Mouse (Mus musculus) kidney, embryonic 15.5 days (tissue): ENCODE results near the gene AC141477.1. TPM values are rescaled to one million over a fixed set of nuclear protein-coding genes. Genes with fewer than 3 reads are reported as not detected.
A peak's percentile ranks its signal among the peaks of the same experiment; 100 is the strongest.

Experiments
- ATAC-seq: fragments of 200-750 bp; cut with Nextera tagmentation; replicated peaks from 2 replicates; pipeline ENCODE4 v1.8.0; 2017; ENCODE audit warnings: moderate TSS enrichment; ENCODE audit not compliant: low FRiP score
- H3K27ac ChIP-seq: fragments of 300-500 bp; sonication (generic); 2 replicates; pipeline ENCODE4 v1.5.1; 2015; ENCODE audit warnings: mild to moderate bottlenecking, inconsistent platforms
- H3K27me3 ChIP-seq: fragments of 300-500 bp; sonication (generic); 2 replicates; pipeline ENCODE4 v1.6.1; 2015; ENCODE audit warnings: inconsistent platforms
- H3K36me3 ChIP-seq: fragments of 300-500 bp; sonication (generic); 2 replicates; pipeline ENCODE4 v1.6.1; 2015; ENCODE audit warnings: inconsistent platforms
- H3K4me1 ChIP-seq: fragments of 300-500 bp; sonication (generic); 2 replicates; pipeline ENCODE4 v1.6.1; 2015; ENCODE audit warnings: inconsistent platforms
- H3K4me2 ChIP-seq: fragments of 300-500 bp; sonication (generic); 2 replicates; pipeline ENCODE4 v1.6.1; 2015; ENCODE audit warnings: moderate library complexity, mild to moderate bottlenecking, inconsistent platforms
- H3K4me3 ChIP-seq: fragments of 300-500 bp; sonication (generic); replicated peaks from 2 replicates; pipeline ENCODE4 v1.5.1; 2015; ENCODE audit warnings: mild to moderate bottlenecking, inconsistent platforms
- H3K9ac ChIP-seq: fragments of 300-500 bp; sonication (generic); 2 replicates; pipeline ENCODE4 v1.6.1; 2015; ENCODE audit warnings: mild to moderate bottlenecking, inconsistent platforms
- H3K9me3 ChIP-seq: fragments of 300-500 bp; sonication (generic); replicated peaks from 2 replicates; pipeline ENCODE4 v1.6.1; 2016; ENCODE audit warnings: inconsistent platforms
- WGBS: fragments of 180-500 bp; shearing (Covaris S2); methylation state at CpG from one replicate; pipeline ENCODE4 v1.1.7; 2015; ENCODE audit warnings: mixed read lengths; 5-methylcytosine and 5-hydroxymethylcytosine counted together
- polyA plus RNA-seq: library from polyadenylated mRNA; unstranded; fragments of >200 nt; fragmentation: Nextera tagmentation; extraction: Ambion mirVana; gene quantifications from 2 replicates; pipeline ENCODE4 v1.2.1, GENCODE M21; 2015

Gene AC141477.1
- not detected in 2 replicates for polyA plus RNA-seq

DNA sequence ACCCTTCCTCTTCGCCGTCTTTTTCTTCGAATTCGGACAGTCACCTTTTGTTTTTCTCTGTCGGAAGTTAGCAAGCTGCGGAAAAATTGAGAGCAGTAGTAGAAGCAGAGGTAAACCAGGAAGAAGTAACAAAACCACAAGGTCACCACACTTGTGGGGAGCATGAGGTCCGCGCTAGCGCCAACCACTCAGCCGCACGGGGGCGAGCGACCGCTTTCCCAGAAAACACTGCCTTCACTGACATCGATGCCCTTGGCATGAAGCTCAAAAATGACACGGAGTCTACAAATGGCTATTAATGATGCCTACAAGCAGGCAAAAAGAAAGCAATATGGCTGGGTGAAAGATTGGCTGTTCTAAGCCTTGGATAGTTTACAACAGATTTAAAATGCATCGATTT is at the start of gene AC141477.1:
Gene AC141477.1 (minus strand): TSS at position 164 of the 400 bp plus-strand sequence.
- ATAC-seq: no peak
- H3K4me2 ChIP-seq: peak within 1 kb of the TSS; percentile 85
- WGBS: 94% methylated on average over 17 of the region's 17 CpGs
- peaks cover 51% of the 10 kb centered on the region for H3K36me3 ChIP-seq
- no peak within 1 kb of the TSS for H3K27ac ChIP-seq
- H3K9ac ChIP-seq: no peak within 1 kb of the TSS
- H3K4me1 ChIP-seq: peaks cover 18% of the 10 kb centered on the region
- no peaks in the 10 kb centered on the region for H3K9me3 ChIP-seq
- no peak within 1 kb of the TSS for H3K4me3 ChIP-seq
- H3K27me3 ChIP-seq: no peaks in the 10 kb centered on the region

DNA sequence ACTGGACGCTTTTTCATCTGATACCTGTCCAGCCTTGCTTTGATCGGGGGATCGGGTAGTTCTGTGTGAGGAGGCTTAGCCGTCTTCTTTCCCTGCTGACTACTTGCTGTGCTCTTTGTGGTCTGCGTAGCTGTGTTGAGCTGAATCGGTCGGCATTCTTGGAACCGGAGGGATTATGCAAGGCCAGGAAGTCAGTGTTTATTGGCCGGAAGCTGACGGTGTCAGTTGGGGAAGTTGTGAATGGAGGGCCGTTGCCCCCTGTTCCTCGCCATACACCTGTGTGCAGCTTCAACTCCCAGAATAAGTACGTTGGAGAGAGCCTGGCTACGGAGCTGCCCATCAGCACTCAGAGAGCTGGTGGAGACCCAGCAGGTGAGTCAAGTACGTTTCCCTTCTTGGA is 49.0 kb upstream of the AC141477.1 start:
- no peak overlapping the region for H3K9ac ChIP-seq
- no peaks in the 10 kb centered on the region for H3K27me3 ChIP-seq
- no peak overlapping the region for H3K4me2 ChIP-seq
- H3K4me3 ChIP-seq: no peak overlapping the region
- no peak for ATAC-seq
- WGBS: 93% methylated on average over 15 of the region's 15 CpGs
- no peaks in the 10 kb centered on the region for H3K9me3 ChIP-seq
- H3K27ac ChIP-seq: no peak overlapping the region
- peaks cover 95% of the 10 kb centered on the region for H3K36me3 ChIP-seq
- H3K4me1 ChIP-seq: no peaks in the 10 kb centered on the region

DNA sequence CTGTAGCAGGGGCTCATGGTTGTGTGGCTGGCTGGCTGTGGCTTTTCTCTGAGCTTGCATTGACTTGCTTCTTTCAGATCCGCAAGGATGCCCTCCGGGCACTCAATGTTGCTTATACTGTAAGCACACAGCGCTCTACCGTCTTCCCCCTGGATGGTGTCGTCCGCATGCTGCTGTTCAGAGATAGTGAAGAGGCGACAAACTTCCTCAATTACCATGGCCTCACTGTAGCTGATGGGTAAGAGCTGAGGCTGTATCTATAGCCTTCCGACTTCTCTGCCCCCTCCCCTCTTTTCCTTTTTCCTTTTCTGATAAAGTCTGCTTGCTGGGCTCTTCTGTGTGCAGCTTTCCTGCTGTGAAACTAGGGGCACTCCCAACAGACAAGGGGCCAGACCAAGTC is 48.0 kb upstream of the AC141477.1 start:
- H3K9ac ChIP-seq: no peak overlapping the region
- H3K9me3 ChIP-seq: no peaks in the 10 kb centered on the region
- H3K4me3 ChIP-seq: no peak overlapping the region
- ATAC-seq: no peak
- peaks cover 95% of the 10 kb centered on the region for H3K36me3 ChIP-seq
- 92% methylated on average over 8 of the region's 8 CpGs for WGBS
- H3K4me2 ChIP-seq: no peak overlapping the region
- H3K27me3 ChIP-seq: no peaks in the 10 kb centered on the region
- no peaks in the 10 kb centered on the region for H3K4me1 ChIP-seq
- H3K27ac ChIP-seq: no peak overlapping the region

DNA sequence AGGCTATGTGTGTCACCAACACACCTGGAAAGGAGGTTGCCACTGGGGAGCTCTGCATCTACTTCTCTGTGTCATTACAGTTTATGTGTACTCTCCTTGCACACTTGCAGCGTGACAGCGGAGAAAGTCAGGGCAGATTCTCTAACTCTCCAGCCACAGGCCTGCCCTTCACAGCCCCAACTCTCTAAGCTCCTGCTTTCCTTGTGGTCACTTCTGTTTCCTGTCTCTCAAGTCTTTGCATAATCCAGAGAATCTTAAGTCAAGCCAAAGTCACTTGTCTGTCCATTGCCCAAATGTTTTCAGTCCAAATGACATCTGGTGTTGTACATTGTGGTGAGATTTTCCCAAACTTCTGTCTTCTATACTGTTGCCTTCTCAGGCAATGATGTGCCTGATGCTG is 46.1 kb upstream of the AC141477.1 start:
- Histone ChIP-seq H3K9ac (no peak overlapping the region), H3K27ac (no peak overlapping the region), H3K4me3 (no peak overlapping the region), H3K9me3 (no peaks in the 10 kb centered on the region), H3K27me3 (no peaks in the 10 kb centered on the region), H3K4me2 (no peak overlapping the region), H3K4me1 (no peaks in the 10 kb centered on the region), H3K36me3 (peaks cover 99% of the 10 kb centered on the region)
- ATAC-seq: no peak
- WGBS: 96% methylated on average over 2 of the region's 2 CpGs

- H3K9me3 ChIP-seq: no peaks in the 10 kb centered on the region
- H3K4me1 ChIP-seq: no peaks in the 10 kb centered on the region
- no peaks in the 10 kb centered on the region for H3K27me3 ChIP-seq
- no peak for ATAC-seq
- H3K27ac ChIP-seq: no peak overlapping the region
- no peak overlapping the region for H3K4me3 ChIP-seq
- no peak overlapping the region for H3K4me2 ChIP-seq
- H3K36me3 ChIP-seq: peaks cover 97% of the 10 kb centered on the region
- WGBS: 87% methylated on average over 6 of the region's 6 CpGs
- no peak overlapping the region for H3K9ac ChIP-seq
Observed at GRCm38 (mm10) chr10:76481480-76481879, 41.2 kb upstream of the AC141477.1 start.

DNA sequence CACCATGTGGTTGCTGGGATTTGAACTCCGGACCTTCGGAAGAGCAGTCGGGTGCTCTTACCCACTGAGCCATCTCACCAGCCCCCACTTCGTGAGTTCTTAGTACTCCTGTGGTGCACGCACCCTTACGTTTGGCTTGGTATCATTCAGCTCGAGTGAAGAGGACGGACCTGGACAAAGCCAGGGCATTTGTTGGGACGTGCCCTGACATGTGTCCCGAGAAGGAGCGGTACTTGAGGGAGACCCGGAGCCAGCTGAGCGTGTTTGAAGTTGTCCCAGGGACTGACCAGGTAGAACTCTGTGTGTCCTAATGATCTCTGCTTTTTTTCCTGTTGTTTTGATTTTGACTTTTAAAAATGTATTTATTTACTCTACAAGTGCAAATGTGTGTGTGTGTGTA is 40.6 kb upstream of the AC141477.1 start:
- H3K4me2 ChIP-seq: no peak overlapping the region
- H3K4me1 ChIP-seq: no peaks in the 10 kb centered on the region
- no peak overlapping the region for H3K27ac ChIP-seq
- no peak overlapping the region for H3K4me3 ChIP-seq
- ATAC-seq: no peak
- WGBS: 93% methylated on average over 13 of the region's 13 CpGs
- H3K9me3 ChIP-seq: no peaks in the 10 kb centered on the region
- peaks cover 97% of the 10 kb centered on the region for H3K36me3 ChIP-seq
- no peak overlapping the region for H3K9ac ChIP-seq
- no peaks in the 10 kb centered on the region for H3K27me3 ChIP-seq

- no peak for ATAC-seq
- no peaks in the 10 kb centered on the region for H3K27me3 ChIP-seq
- H3K36me3 ChIP-seq: peaks cover 81% of the 10 kb centered on the region
- no peaks in the 10 kb centered on the region for H3K9me3 ChIP-seq
- no peaks in the 10 kb centered on the region for H3K4me1 ChIP-seq
- WGBS: 94% methylated on average over 5 of the region's 5 CpGs
- H3K27ac ChIP-seq: no peak overlapping the region
- H3K4me2 ChIP-seq: no peak overlapping the region
- no peak overlapping the region for H3K4me3 ChIP-seq
- no peak overlapping the region for H3K9ac ChIP-seq
Observed at GRCm38 (mm10) chr10:76473759-76474158, 33.5 kb upstream of the AC141477.1 start.

GRCm38 (mm10) chr10:76468203-76469162 is 28.2 kb upstream of the AC141477.1 start, which contains the start of the genes Mcm3ap and Ybey:
Gene Mcm3ap (plus strand): TSS chr10:76468927.
Gene Ybey (minus strand): TSS chr10:76469114.
- no peaks in the 10 kb centered on the region for H3K9me3 ChIP-seq
- H3K9ac ChIP-seq: peak within 1 kb of the TSS; percentile 88
- WGBS: 1% methylated on average over 55 of the region's 55 CpGs
- peak; percentile 96 for ATAC-seq
- peak within 1 kb of the TSS; percentile 87 for H3K27ac ChIP-seq
- H3K36me3 ChIP-seq: peaks cover 38% of the 10 kb centered on the region
- 0 out of 2 replicates have a peak, but pooled peaks cover 2% of the 10 kb centered on the region for H3K4me1 ChIP-seq
- H3K4me2 ChIP-seq: peak within 1 kb of the TSS; percentile 67
- H3K27me3 ChIP-seq: no peaks in the 10 kb centered on the region
- peak within 1 kb of the TSS; percentile 64 for H3K4me3 ChIP-seq

DNA sequence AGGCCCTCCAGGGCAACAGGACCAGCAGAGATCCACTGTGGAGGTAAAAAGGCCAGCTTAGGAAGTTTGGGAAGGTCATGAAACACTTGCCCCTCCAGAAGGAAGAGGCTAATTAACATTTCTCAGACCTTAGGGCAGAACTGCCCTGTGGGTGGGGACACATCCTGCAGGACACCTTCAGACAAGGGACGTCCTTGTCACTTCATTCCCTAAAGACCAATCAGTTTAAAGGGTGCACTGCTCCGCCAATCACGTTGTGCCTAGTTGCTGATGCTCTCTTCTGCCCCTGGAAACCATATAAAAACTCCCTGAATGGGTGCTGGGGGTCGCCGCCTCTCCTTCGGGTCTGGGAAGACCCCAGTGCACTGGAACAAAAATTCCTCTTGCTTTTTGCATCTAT is 22.5 kb upstream of the AC141477.1 start:
- Histone ChIP-seq H3K4me1 (0 out of 2 replicates have a peak, but pooled peaks cover under 1% of the 10 kb centered on the region), H3K27ac (no peak overlapping the region), H3K27me3 (no peaks in the 10 kb centered on the region), H3K36me3 (peaks cover 15% of the 10 kb centered on the region), H3K9me3 (peaks cover 12% of the 10 kb centered on the region), H3K4me3 (no peak overlapping the region), H3K4me2 (no peak overlapping the region), H3K9ac (no peak overlapping the region)
- no peak for ATAC-seq
- WGBS: 87% methylated on average over 6 of the region's 6 CpGs

- no peak overlapping the region for H3K27ac ChIP-seq
- H3K4me1 ChIP-seq: no peaks in the 10 kb centered on the region
- ATAC-seq: no peak
- no peak overlapping the region for H3K4me2 ChIP-seq
- H3K27me3 ChIP-seq: no peaks in the 10 kb centered on the region
- H3K4me3 ChIP-seq: no peak overlapping the region
- WGBS: 92% methylated on average over 7 of the region's 7 CpGs
- H3K36me3 ChIP-seq: peaks cover 15% of the 10 kb centered on the region
- no peak overlapping the region for H3K9ac ChIP-seq
- peaks cover 12% of the 10 kb centered on the region for H3K9me3 ChIP-seq
Observed at GRCm38 (mm10) chr10:76462312-76462711, 22.1 kb upstream of the AC141477.1 start.

GRCm38 (mm10) chr10:76461255-76461654 is 21.0 kb upstream of the AC141477.1 start:
- Histone ChIP-seq H3K36me3 (peaks cover 15% of the 10 kb centered on the region), H3K4me2 (no peak overlapping the region), H3K4me3 (no peak overlapping the region), H3K4me1 (no peaks in the 10 kb centered on the region), H3K9ac (no peak overlapping the region), H3K27me3 (no peaks in the 10 kb centered on the region), H3K9me3 (peaks cover 12% of the 10 kb centered on the region), H3K27ac (no peak overlapping the region)
- no peak for ATAC-seq
- WGBS: 91% methylated on average over 1 of the region's 1 CpGs

DNA sequence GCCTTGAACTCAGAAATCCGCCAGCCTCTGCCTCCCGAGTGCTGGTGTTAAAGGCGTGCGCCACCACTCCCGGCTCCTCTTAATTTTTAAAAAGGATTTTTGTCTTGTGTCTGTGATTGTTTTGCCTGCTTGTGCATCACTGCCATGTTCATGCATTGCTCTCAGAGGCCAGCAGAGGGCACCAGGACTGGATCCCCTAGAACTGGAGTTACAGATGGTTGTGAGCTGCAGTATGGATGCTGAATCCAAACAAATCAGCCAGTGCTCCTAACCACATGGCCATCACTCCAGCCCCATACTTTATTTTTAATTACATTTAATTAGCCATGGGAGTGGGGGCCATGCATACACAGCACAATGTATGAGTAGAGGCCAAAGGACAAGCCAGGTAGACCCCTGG is 15.0 kb upstream of the AC141477.1 start:
- 65% methylated on average over 5 of the region's 5 CpGs for WGBS

More for the DNA sequence above, 15.0 kb upstream of the AC141477.1 start:
- no peak overlapping the region for H3K4me2 ChIP-seq
- H3K27me3 ChIP-seq: no peaks in the 10 kb centered on the region
- no peaks in the 10 kb centered on the region for H3K36me3 ChIP-seq
- ATAC-seq: no peak
- no peak overlapping the region for H3K27ac ChIP-seq
- H3K9me3 ChIP-seq: peaks cover 10% of the 10 kb centered on the region
- no peak overlapping the region for H3K4me3 ChIP-seq
- no peaks in the 10 kb centered on the region for H3K4me1 ChIP-seq
- H3K9ac ChIP-seq: no peak overlapping the region
